Mouse (Mus musculus) liver, adult 2 months (tissue): ENCODE measurements at regions not wholly inside any gene's neighbourhood (a gene's known extent, or its start where the extent isn't known, plus 50 kb on each side); places are given as distances from the start of the nearest gene placed in this dataset.

ENCODE experiments used
- CTCF ChIP-seq: fragments of 200-500 bp; IDR thresholded peaks from 2 replicates; pipeline ENCODE4 v1.5.1; 2011; ENCODE audit warnings: low read depth, low read length, control low read depth
- POLR2A ChIP-seq: fragments of 200-500 bp; IDR thresholded peaks from 2 replicates; pipeline ENCODE4 v1.6.1; 2011; ENCODE audit warnings: low read length, control low read depth; ENCODE audit not compliant: insufficient read depth; ENCODE audit errors: extremely low read depth

GRCm38 (mm10) chr1:195285076-195285475 lies 108.6 kb upstream of the Cr2 start:
- TF ChIP-seq POLR2A (no peak), CTCF (no peak)
